Mouse (Mus musculus) natural killer cell, adult 2 months (primary cell): ENCODE data around the gene Mme.

ENCODE experiments used
- DNase-seq, 2 experiments: peaks; one replicate each; pipeline ENCODE4 v3.0.0; 2022; ENCODE audit warnings: low spot score in 2 of 2

The Mme gene

GRCm38 (mm10) chr3:63241099-63241587, at the start of gene Mme:
Mme (plus strand) TSS chr3:63241537.
- no peak for DNase-seq

GRCm38 (mm10) chr3:63196565-63196964, 44.8 kb upstream of the Mme start:
- no peak for DNase-seq

GRCm38 (mm10) chr3:63198026-63198425, 43.3 kb upstream of the Mme start:
- DNase-seq, result no peak

- no peak for DNase-seq
Observed at GRCm38 (mm10) chr3:63221867-63222591, 19.3 kb upstream of the Mme start.

- no peak for DNase-seq
Observed at GRCm38 (mm10) chr3:63223676-63224075, 17.7 kb upstream of the Mme start.

- no peak for DNase-seq
Observed at GRCm38 (mm10) chr3:63235957-63236356, 5.4 kb upstream of the Mme start.

GRCm38 (mm10) chr3:63243721-63244120, 2.4 kb downstream of the Mme start:
- no peak for DNase-seq

- DNase-seq, result no peak
Observed at GRCm38 (mm10) chr3:63272091-63272490, 30.8 kb downstream of the Mme start.

- DNase-seq, result no peak
Observed at GRCm38 (mm10) chr3:63294316-63294715, 53.0 kb downstream of the Mme start.

GRCm38 (mm10) chr3:63294791-63295190, 53.5 kb downstream of the Mme start:
- no peak for DNase-seq

GRCm38 (mm10) chr3:63295237-63295636, 53.9 kb downstream of the Mme start:
- no peak for DNase-seq

GRCm38 (mm10) chr3:63295657-63296231, 54.4 kb downstream of the Mme start:
- DNase-seq, result no peak

- no peak for DNase-seq
Observed at GRCm38 (mm10) chr3:63296411-63296810, 55.1 kb downstream of the Mme start.

GRCm38 (mm10) chr3:63297787-63298186, 56.5 kb downstream of the Mme start:
- DNase-seq, result no peak

GRCm38 (mm10) chr3:63315211-63315760, 73.9 kb downstream of the Mme start:
- DNase-seq, result no peak

- DNase-seq, result no peak
Observed at GRCm38 (mm10) chr3:63317496-63317895, 76.2 kb downstream of the Mme start.

- no peak for DNase-seq
Observed at GRCm38 (mm10) chr3:63325615-63326014, 84.3 kb downstream of the Mme start.

GRCm38 (mm10) chr3:63340110-63340509, 98.8 kb downstream of the Mme start:
- no peak for DNase-seq

- DNase-seq, result no peak
Observed at GRCm38 (mm10) chr3:63340546-63340945, 99.2 kb downstream of the Mme start.

GRCm38 (mm10) chr3:63341481-63341880, 100.1 kb downstream of the Mme start:
- no peak for DNase-seq

- DNase-seq, result no peak
Observed at GRCm38 (mm10) chr3:63344998-63345397, 103.7 kb downstream of the Mme start.

GRCm38 (mm10) chr3:63348893-63349426, 107.6 kb downstream of the Mme start:
- DNase-seq, result no peak

GRCm38 (mm10) chr3:63350242-63350641, 108.9 kb downstream of the Mme start:
- DNase-seq, result no peak
